Mouse (Mus musculus) forebrain, embryonic 10.5 days (tissue): ENCODE data around the gene Col17a1. TPM values are rescaled to one million over a fixed set of nuclear protein-coding genes. Genes with fewer than 3 reads are reported as not detected.

Source experiments
- DNase-seq: peaks from one replicate; pipeline ENCODE4 v3.0.0-alpha.2; 2017; ENCODE audit warnings: low spot score; ENCODE audit errors: extremely low spot score
- H3K27ac ChIP-seq: fragments of 300-500 bp; sonication (generic); 2 replicates; pipeline ENCODE4 v1.5.1; 2016; ENCODE audit warnings: mild to moderate bottlenecking
- H3K27me3 ChIP-seq: fragments of 300-500 bp; sonication (generic); 2 replicates; pipeline ENCODE4 v1.6.1; 2016; ENCODE audit warnings: mild to moderate bottlenecking; ENCODE audit not compliant: poor library complexity, severe bottlenecking
- H3K36me3 ChIP-seq: fragments of 300-500 bp; sonication (generic); replicated peaks from 2 replicates; pipeline ENCODE4 v1.6.1; 2016; ENCODE audit warnings: mild to moderate bottlenecking, moderate library complexity
- H3K4me1 ChIP-seq: fragments of 300-500 bp; sonication (generic); 2 replicates; pipeline ENCODE4 v1.6.1; 2016
- H3K4me3 ChIP-seq: fragments of 300-500 bp; sonication (generic); 2 replicates; pipeline ENCODE4 v1.5.1; 2016; ENCODE audit warnings: mild to moderate bottlenecking, moderate library complexity
- H3K9me3 ChIP-seq: fragments of 300-500 bp; sonication (generic); 2 replicates; pipeline ENCODE4 v1.6.1; 2016; ENCODE audit warnings: mild to moderate bottlenecking, moderate library complexity
- WGBS: fragments of 180-500 bp; shearing (Covaris S2); methylation state at CpG from one replicate; pipeline ENCODE4 v1.1.7; 2016; 5-methylcytosine and 5-hydroxymethylcytosine counted together
- polyA plus RNA-seq: library from polyadenylated mRNA; unstranded; fragments of >200 nt; fragmentation: Nextera tagmentation; extraction: Ambion mirVana; gene quantifications from 2 replicates; pipeline ENCODE4 v1.2.1, GENCODE M21; 2016

Col17a1 gene
- polyA plus RNA-seq, 1 experiment from 2014 or later = 0.21 TPM

DNA sequence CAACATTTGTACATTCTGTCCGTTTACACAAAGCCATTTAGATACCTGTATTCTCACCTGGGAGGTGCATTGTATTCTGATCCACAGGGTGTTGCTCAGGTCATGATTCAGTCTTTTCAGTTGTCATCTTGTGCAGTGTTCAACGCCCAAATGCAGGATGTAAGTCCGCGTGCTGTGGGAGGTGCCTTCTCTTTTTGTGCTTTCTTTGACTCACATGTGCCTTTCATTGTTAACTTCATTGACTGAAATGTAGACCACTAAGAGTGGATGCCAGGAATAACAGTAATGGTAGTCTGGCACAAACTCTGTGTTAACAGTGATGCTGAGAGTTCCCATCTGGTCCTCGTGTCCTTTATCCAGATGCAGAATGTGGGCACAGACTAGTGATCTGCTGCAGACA lies 61.5 kb downstream of the Col17a1 start:
- Histone ChIP-seq H3K27ac (no peak overlapping the region), H3K4me1 (peaks cover 2% of the 10 kb centered on the region; the same call in 1 of the 2 replicates), H3K4me3 (no peak overlapping the region), H3K27me3 (no peaks in the 10 kb centered on the region), H3K9me3 (no peaks in the 10 kb centered on the region), H3K36me3 (peaks cover 44% of the 10 kb centered on the region)
- no peak for DNase-seq
- WGBS = 90% methylated on average over 5 of the region's 5 CpGs

DNA sequence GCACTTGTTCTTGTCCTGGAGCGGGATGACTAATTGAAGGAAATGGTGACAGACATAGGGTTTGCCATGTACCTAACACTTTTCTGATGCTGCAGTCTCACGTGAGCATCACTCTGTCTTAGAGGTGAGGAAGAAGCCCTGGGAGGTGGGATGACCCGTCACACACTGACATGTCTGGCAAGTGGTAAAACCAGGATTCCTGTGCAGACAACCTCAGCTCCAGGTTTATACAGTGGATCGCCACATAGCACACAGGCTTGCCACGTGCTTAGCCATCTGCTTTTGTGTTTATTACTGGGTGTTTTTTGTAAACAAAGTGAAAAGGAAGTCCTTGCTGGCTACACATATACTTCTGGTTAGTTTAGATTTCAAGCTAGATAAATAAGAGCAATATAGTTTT lies 62.8 kb downstream of the Col17a1 start:
- Histone ChIP-seq H3K9me3 (no peaks in the 10 kb centered on the region), H3K27ac (no peak overlapping the region), H3K4me1 (peaks cover 6% of the 10 kb centered on the region; the same call in 1 of the 2 replicates), H3K4me3 (no peak overlapping the region), H3K36me3 (peaks cover 49% of the 10 kb centered on the region), H3K27me3 (no peaks in the 10 kb centered on the region)
- 87% methylated on average over 5 of the region's 5 CpGs for WGBS
- DNase-seq = no peak

DNA sequence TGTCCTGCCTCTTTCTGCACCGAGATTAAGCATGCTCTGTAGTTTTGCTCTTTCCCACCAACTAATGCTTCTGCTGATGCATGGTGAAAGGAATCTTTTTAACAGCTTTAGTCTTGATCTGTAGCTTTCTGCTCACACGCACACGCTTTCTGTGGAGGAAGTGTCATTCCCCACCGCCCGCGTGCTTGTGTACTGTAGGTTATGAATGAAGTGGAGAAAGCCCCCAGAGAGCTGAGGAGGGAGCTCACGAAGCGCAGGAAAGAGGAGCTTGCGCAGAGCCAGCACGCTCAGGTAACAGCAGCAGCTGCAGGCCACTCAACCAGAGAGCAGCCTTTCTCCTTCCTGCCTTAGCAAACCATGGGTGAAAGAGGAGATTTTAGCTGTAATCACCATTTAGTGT lies 64.4 kb downstream of the Col17a1 start:
- peaks cover 63% of the 10 kb centered on the region for H3K36me3 ChIP-seq
- H3K9me3 ChIP-seq = no peaks in the 10 kb centered on the region
- no peak overlapping the region for H3K27ac ChIP-seq
- no peak for DNase-seq
- peaks cover 6% of the 10 kb centered on the region; the same call in 1 of the 2 replicates for H3K4me1 ChIP-seq
- H3K4me3 ChIP-seq = no peak overlapping the region
- 93% methylated on average over 10 of the region's 10 CpGs for WGBS
- H3K27me3 ChIP-seq = no peaks in the 10 kb centered on the region

DNA sequence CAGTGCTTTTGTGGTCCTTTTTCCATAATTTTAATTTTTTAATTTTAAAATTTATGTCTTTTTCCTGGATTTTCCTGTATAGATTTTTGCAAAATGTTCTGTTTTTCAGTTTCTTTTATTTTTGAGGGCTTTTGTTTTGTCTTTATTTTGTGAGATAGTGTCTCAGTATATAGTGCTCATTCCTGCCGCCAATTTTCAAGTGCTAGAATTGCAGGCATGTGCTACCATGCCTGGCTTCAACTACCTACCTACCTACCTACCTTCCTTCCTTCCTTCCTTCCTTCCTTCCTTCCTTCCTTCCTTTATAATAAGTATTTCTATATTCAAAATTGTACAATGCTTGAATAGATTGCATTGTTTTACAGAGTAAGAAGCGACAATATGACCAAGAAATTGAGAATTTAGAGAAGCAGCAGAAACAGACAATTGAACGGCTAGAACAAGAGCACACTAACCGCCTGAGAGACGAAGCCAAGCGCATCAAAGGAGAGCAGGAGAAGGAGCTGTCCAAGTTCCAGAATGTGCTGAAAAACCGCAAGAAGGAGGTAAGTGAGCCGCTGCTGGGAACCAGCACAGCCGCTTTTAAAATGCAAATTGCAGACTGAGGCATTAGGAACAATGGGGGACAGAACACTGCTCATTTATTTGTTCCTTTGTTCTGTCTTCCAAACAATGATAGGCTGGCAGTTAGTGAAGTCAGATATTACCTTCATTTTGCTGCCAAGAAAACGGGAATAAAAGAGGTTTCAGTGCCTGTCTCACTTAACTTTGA lies 66.8 kb downstream of the Col17a1 start:
- Histone ChIP-seq H3K27ac (no peak overlapping the region), H3K9me3 (no peaks in the 10 kb centered on the region), H3K27me3 (no peaks in the 10 kb centered on the region), H3K4me1 (peaks cover 6% of the 10 kb centered on the region; the same call in 1 of the 2 replicates), H3K36me3 (peaks cover 75% of the 10 kb centered on the region), H3K4me3 (no peak overlapping the region)
- DNase-seq = no peak
- WGBS = 44% methylated on average over 10 of the region's 10 CpGs

DNA sequence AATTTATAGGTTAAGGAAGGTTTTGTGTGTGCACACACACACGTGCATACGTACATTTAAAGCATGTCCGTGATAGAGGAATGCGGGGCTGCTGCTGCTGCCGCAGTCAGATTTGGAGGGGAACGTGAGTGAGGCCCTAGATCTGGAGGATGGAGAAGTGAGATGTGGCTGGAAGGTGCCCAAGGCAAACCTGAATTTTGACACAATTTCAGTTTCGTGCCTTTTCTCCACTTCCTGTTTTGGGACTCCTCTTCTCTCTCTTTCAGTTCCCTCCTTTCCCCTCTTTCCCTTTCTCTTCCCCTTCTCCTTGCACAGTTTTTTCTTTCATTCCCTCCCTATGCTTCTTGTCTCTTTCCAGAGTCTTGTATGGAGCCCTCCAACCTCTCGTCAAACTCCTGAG lies 70.4 kb downstream of the Col17a1 start:
- no peak for DNase-seq
- Histone ChIP-seq H3K9me3 (no peaks in the 10 kb centered on the region), H3K4me1 (peaks cover 6% of the 10 kb centered on the region; the same call in 1 of the 2 replicates), H3K36me3 (peaks cover 93% of the 10 kb centered on the region), H3K27me3 (no peaks in the 10 kb centered on the region), H3K27ac (no peak overlapping the region), H3K4me3 (no peak overlapping the region)
- WGBS = 88% methylated on average over 8 of the region's 8 CpGs

DNA sequence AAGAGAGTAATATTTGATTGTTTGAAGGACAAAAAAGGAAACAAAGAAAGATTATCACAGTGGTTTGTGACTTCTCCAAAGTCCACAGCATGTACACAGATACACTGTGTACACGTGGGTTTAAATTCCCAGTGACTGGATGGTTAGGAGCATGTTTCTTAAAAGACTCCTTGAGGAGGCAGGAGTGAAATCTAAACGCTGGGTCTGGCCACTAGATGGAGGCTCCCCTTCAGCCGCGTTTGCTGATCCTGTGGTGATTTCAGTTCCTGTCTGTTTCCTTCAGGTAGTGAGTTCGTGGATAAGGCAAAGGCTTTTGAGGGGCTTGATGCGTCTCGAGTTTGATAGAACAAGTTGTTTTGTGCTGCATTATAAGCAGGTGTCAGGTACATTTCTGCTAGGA lies 78.5 kb downstream of the Col17a1 start:
- Histone ChIP-seq H3K27ac (no peak overlapping the region), H3K4me1 (no peaks in the 10 kb centered on the region), H3K9me3 (no peaks in the 10 kb centered on the region), H3K27me3 (no peaks in the 10 kb centered on the region), H3K4me3 (no peak overlapping the region), H3K36me3 (peaks cover 65% of the 10 kb centered on the region)
- DNase-seq = no peak
- WGBS = 55% methylated on average over 7 of the region's 7 CpGs

DNA sequence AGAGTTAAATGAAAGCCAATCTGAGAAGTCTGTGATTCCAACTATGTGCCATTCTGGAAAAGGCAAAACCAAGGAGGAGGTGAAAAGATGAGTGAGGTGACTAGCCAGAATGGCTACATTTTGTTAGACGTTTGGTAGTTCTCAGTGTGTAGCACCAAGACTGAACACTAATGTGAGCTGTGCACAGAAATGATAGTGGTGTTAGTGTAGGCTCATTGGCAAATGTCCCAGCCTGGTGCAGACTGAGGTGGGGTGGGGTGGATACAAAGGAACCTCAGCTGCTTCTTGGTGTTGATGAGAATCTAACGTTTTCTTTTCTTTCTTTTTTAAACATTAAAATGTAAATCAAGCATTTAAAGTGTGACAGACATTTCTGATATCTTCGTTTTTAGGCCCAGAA lies 83.4 kb downstream of the Col17a1 start:
- no peak for DNase-seq
- H3K27me3 ChIP-seq = no peaks in the 10 kb centered on the region
- H3K4me3 ChIP-seq = no peak overlapping the region
- WGBS = 75% methylated on average over 3 of the region's 3 CpGs
- no peaks in the 10 kb centered on the region for H3K4me1 ChIP-seq
- no peak overlapping the region for H3K27ac ChIP-seq
- no peaks in the 10 kb centered on the region for H3K9me3 ChIP-seq
- H3K36me3 ChIP-seq = peaks cover 30% of the 10 kb centered on the region

Other genes with a start within 250 kb of the Col17a1 start
- 1.5 and 1.8 TPM in 2 replicates for gene Sh3pxd2a, start 227.7 kb downstream of the Col17a1 start, polyA plus RNA-seq
- 64.3 and 68.1 TPM in 2 replicates for gene Stn1, start 154.6 kb downstream of the Col17a1 start, polyA plus RNA-seq
- gene Slk, start 112.4 kb downstream of the Col17a1 start, polyA plus RNA-seq = 8.8 and 10.3 TPM in 2 replicates
- gene Sfr1, start 39.6 kb upstream of the Col17a1 start, polyA plus RNA-seq = 290 and 317 TPM in 2 replicates
- 115 and 120 TPM in 2 replicates for gene Gsto1, start 162.9 kb upstream of the Col17a1 start, polyA plus RNA-seq
- gene Gsto2, start 173.4 kb upstream of the Col17a1 start, polyA plus RNA-seq = 0.76 and 0.81 TPM in 2 replicates
- gene Cfap43, start 227.2 kb upstream of the Col17a1 start, polyA plus RNA-seq = 0.05 and 0.06 TPM in 2 replicates
- 21.2 and 21.9 TPM in 2 replicates for gene Itprip, start 227.2 kb upstream of the Col17a1 start, polyA plus RNA-seq
- gene Cfap58, start 245.6 kb upstream of the Col17a1 start, polyA plus RNA-seq = 0.06 TPM in 1 of 2 replicates, not detected in the other